Mouse (Mus musculus): ENCODE results near the gene Smad1. TPM values are rescaled to one million over a fixed set of nuclear protein-coding genes. Genes with fewer than 3 reads are reported as not detected.

Smad1 gene
- polyA plus RNA-seq, 1 experiment, result 48.0 TPM

GRCm38 (mm10) chr8:79338619-79339018 is 60.7 kb downstream of the Smad1 start:
- Histone ChIP-seq H3K4me3 (ENCODE audit: control insufficient read depth, insufficient read depth, low read length) (no peak overlapping the region), H3K27ac (ENCODE audit: control insufficient read depth, insufficient read depth, low read length) (no peak overlapping the region), H3K4me1 (replicated peaks; ENCODE audit: control insufficient read depth, insufficient read depth, low read length) (no peaks in the 10 kb centered on the region), H3K27me3 (ENCODE audit: control insufficient read depth, insufficient read depth, low read length) (no peaks in the 10 kb centered on the region), H3K36me3 (ENCODE audit: control insufficient read depth, insufficient read depth, low read length) (no peaks in the 10 kb centered on the region; the same call in 1 of the 2 replicates)
- no peak for DNase-seq
- TF ChIP-seq POLR2A (IDR thresholded peaks at IDR 0.05; ENCODE audit: control insufficient read depth, extremely low read depth, insufficient read depth, low read length, poor library complexity), result no peak
- 95% methylated on average over 10 of the region's 10 CpGs for WGBS

DNA sequence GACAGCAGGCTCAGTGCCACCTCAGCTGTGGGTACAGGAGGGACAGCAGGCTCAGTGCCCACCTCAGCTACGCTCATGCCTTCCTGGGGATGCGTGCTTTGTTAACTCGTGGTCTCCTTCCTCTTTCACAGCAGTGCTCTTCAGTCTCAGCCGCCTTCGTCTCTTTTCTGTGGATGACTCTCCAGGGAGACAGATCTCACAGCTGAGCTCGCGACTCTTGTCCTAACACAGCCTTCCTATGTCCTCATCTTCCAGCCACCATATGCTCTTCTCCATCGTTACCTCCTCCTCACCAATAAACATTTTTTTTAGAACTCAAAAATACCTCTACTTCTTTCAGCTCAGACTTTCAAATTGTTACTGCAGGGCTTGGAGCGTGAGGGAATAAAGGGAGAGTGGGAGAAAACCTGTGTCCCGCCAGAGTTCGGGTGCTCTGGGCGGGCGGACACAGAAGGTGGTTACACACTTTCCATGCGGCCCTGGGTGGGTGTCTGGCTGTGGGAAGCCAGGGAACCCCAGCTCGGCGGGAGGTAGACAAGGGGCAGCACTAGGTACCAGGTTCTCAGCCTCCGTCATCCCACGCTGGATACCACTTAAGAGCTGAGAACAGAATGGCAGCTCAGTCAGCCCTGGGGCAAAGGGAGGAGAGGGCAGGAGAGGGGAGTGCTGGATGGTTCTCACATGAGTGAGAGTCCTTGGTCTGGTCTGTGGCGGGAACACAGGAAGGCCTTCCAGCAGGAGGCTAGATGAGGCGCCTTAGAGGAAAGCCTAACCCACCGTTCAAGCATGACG is 67.0 kb downstream of the Smad1 start:
- no peak overlapping the region for H3K4me3 ChIP-seq (ENCODE audit: control insufficient read depth, insufficient read depth, low read length)
- no peaks in the 10 kb centered on the region for H3K27me3 ChIP-seq (ENCODE audit: control insufficient read depth, insufficient read depth, low read length)
- no peaks in the 10 kb centered on the region for H3K36me3 ChIP-seq (ENCODE audit: control insufficient read depth, insufficient read depth, low read length)
- no peak overlapping the region for H3K27ac ChIP-seq (ENCODE audit: control insufficient read depth, insufficient read depth, low read length)
- TF ChIP-seq POLR2A (IDR thresholded peaks at IDR 0.05; ENCODE audit: control insufficient read depth, extremely low read depth, insufficient read depth, low read length, poor library complexity) (no peak), CTCF (IDR thresholded peaks at IDR 0.05; ENCODE audit: borderline replicate concordance, control insufficient read depth, extremely low read depth, insufficient read depth, low read length, poor library complexity) (no peak)
- H3K4me1 ChIP-seq (replicated peaks; ENCODE audit: control insufficient read depth, insufficient read depth, low read length), result no peaks in the 10 kb centered on the region
- WGBS, result 95% methylated on average over 22 of the region's 22 CpGs
- DNase-seq, result no peak

GRCm38 (mm10) chr8:79331571-79331970 is 67.7 kb downstream of the Smad1 start:
- TF ChIP-seq POLR2A (IDR thresholded peaks at IDR 0.05; ENCODE audit: control insufficient read depth, extremely low read depth, insufficient read depth, low read length, poor library complexity) (no peak), CTCF (IDR thresholded peaks at IDR 0.05; ENCODE audit: borderline replicate concordance, control insufficient read depth, extremely low read depth, insufficient read depth, low read length, poor library complexity) (no peak)
- H3K27me3 ChIP-seq (ENCODE audit: control insufficient read depth, insufficient read depth, low read length), result no peaks in the 10 kb centered on the region
- no peaks in the 10 kb centered on the region for H3K36me3 ChIP-seq (ENCODE audit: control insufficient read depth, insufficient read depth, low read length)
- no peaks in the 10 kb centered on the region for H3K4me1 ChIP-seq (replicated peaks; ENCODE audit: control insufficient read depth, insufficient read depth, low read length)
- H3K4me3 ChIP-seq (ENCODE audit: control insufficient read depth, insufficient read depth, low read length), result no peak overlapping the region
- WGBS, result 97% methylated on average over 2 of the region's 2 CpGs
- no peak overlapping the region for H3K27ac ChIP-seq (ENCODE audit: control insufficient read depth, insufficient read depth, low read length)
- no peak for DNase-seq

GRCm38 (mm10) chr8:79331017-79331416 is 68.3 kb downstream of the Smad1 start:
- 92% methylated on average over 9 of the region's 9 CpGs for whole genome bisulfite sequencing
- no peaks in the 10 kb centered on the region for H3K4me1 ChIP-seq (replicated peaks; ENCODE audit: control insufficient read depth, insufficient read depth, low read length)
- H3K36me3 ChIP-seq (ENCODE audit: control insufficient read depth, insufficient read depth, low read length), result no peaks in the 10 kb centered on the region
- H3K27ac ChIP-seq (ENCODE audit: control insufficient read depth, insufficient read depth, low read length), result no peak overlapping the region
- no peak for DNase-seq
- no peak for TF ChIP-seq POLR2A (IDR thresholded peaks at IDR 0.05; ENCODE audit: control insufficient read depth, extremely low read depth, insufficient read depth, low read length, poor library complexity)
- no peak for TF ChIP-seq CTCF (IDR thresholded peaks at IDR 0.05; ENCODE audit: borderline replicate concordance, control insufficient read depth, extremely low read depth, insufficient read depth, low read length, poor library complexity)
- H3K4me3 ChIP-seq (ENCODE audit: control insufficient read depth, insufficient read depth, low read length), result no peak overlapping the region
- H3K27me3 ChIP-seq (ENCODE audit: control insufficient read depth, insufficient read depth, low read length), result no peaks in the 10 kb centered on the region

DNA sequence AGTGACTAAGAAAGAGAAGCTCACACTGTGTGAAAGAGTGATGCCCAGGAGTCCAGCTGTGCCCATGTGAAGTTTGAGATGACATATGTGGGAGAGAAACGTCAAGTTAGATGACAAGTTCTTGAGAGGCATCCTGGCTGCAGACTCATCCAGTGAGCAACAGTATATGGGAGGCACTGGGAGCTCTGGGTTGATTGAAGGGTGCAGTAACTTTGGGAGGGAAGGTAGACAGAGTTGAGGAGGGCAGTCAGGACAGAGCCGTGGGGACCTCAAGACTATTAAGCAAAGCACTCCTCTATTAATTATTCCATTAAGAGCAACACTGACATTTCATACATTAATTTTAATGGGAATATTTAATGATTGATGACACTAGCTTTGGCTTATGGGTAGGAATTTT is 69.6 kb downstream of the Smad1 start:
- no peaks in the 10 kb centered on the region for H3K36me3 ChIP-seq (ENCODE audit: control insufficient read depth, insufficient read depth, low read length)
- H3K4me1 ChIP-seq (replicated peaks; ENCODE audit: control insufficient read depth, insufficient read depth, low read length), result no peaks in the 10 kb centered on the region
- no peak for DNase-seq
- H3K27me3 ChIP-seq (ENCODE audit: control insufficient read depth, insufficient read depth, low read length), result no peaks in the 10 kb centered on the region
- H3K4me3 ChIP-seq (ENCODE audit: control insufficient read depth, insufficient read depth, low read length), result no peak overlapping the region
- H3K27ac ChIP-seq (ENCODE audit: control insufficient read depth, insufficient read depth, low read length), result no peak overlapping the region
- 96% methylated on average over 2 of the region's 2 CpGs for WGBS
- TF ChIP-seq CTCF (IDR thresholded peaks at IDR 0.05; ENCODE audit: borderline replicate concordance, control insufficient read depth, extremely low read depth, insufficient read depth, low read length, poor library complexity) (no peak), POLR2A (IDR thresholded peaks at IDR 0.05; ENCODE audit: control insufficient read depth, extremely low read depth, insufficient read depth, low read length, poor library complexity) (no peak)

DNA sequence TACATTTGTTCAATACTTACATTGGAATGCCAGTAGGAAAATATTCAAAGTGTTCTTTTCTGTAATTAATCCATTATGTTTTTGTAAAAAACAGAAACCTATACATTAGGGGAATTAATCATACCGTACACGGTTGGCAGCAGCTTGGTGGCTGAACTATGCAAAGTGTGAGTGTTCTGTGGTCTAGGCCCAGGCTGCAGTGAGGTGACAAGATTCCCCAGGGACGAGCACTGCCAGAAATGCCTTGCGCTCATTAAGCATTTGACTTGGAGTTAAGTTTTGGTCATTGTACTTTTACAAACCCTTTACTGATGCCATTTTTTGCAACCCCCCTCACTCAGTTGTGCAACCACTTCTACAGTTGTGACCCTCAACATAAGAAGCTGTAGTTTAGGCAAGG is 70.1 kb downstream of the Smad1 start:
- H3K4me3 ChIP-seq (ENCODE audit: control insufficient read depth, insufficient read depth, low read length), result no peak overlapping the region
- no peak for TF ChIP-seq POLR2A (IDR thresholded peaks at IDR 0.05; ENCODE audit: control insufficient read depth, extremely low read depth, insufficient read depth, low read length, poor library complexity)
- no peak for TF ChIP-seq CTCF (IDR thresholded peaks at IDR 0.05; ENCODE audit: borderline replicate concordance, control insufficient read depth, extremely low read depth, insufficient read depth, low read length, poor library complexity)
- H3K27me3 ChIP-seq (ENCODE audit: control insufficient read depth, insufficient read depth, low read length), result no peaks in the 10 kb centered on the region
- H3K27ac ChIP-seq (ENCODE audit: control insufficient read depth, insufficient read depth, low read length), result no peak overlapping the region
- no peak for DNase-seq
- no peaks in the 10 kb centered on the region for H3K36me3 ChIP-seq (ENCODE audit: control insufficient read depth, insufficient read depth, low read length)
- 91% methylated on average over 4 of the region's 4 CpGs for WGBS
- H3K4me1 ChIP-seq (replicated peaks; ENCODE audit: control insufficient read depth, insufficient read depth, low read length), result no peaks in the 10 kb centered on the region

GRCm38 (mm10) chr8:79325510-79325909 is 73.8 kb downstream of the Smad1 start:
- TF ChIP-seq CTCF (IDR thresholded peaks at IDR 0.05; ENCODE audit: borderline replicate concordance, control insufficient read depth, extremely low read depth, insufficient read depth, low read length, poor library complexity) (no peak), POLR2A (IDR thresholded peaks at IDR 0.05; ENCODE audit: control insufficient read depth, extremely low read depth, insufficient read depth, low read length, poor library complexity) (no peak)
- WGBS, result 90% methylated on average over 6 of the region's 6 CpGs
- Histone ChIP-seq H3K27ac (ENCODE audit: control insufficient read depth, insufficient read depth, low read length) (no peak overlapping the region), H3K27me3 (ENCODE audit: control insufficient read depth, insufficient read depth, low read length) (no peaks in the 10 kb centered on the region), H3K4me1 (replicated peaks; ENCODE audit: control insufficient read depth, insufficient read depth, low read length) (no peaks in the 10 kb centered on the region), H3K4me3 (ENCODE audit: control insufficient read depth, insufficient read depth, low read length) (no peak overlapping the region), H3K36me3 (ENCODE audit: control insufficient read depth, insufficient read depth, low read length) (no peaks in the 10 kb centered on the region)
- DNase-seq, result no peak
